Mouse (Mus musculus): ENCODE data around the gene Cachd1. TPM values are rescaled to one million over a fixed set of nuclear protein-coding genes. Genes with fewer than 3 reads are reported as not detected.

The Cachd1 gene
- polyA plus RNA-seq, 1 experiment from 2014 or later: 50.0 TPM

GRCm38 (mm10) chr4:100914532-100914931, 138.1 kb downstream of the Cachd1 start:
- ATAC-seq (ENCODE audit: low FRiP score, low TSS enrichment): no peak
- H3K4me2 ChIP-seq (ENCODE audit: low read length): no peak overlapping the region
- 33% methylated on average over 3 of the region's 3 CpGs for WGBS
- H3K27ac ChIP-seq (replicated peaks; ENCODE audit: low read depth, low read length): 0 out of 2 replicates have a peak overlapping the region, but pooled peaks have one; percentile 1
- H3K36me3 ChIP-seq (ENCODE audit: control insufficient read depth, insufficient read depth, low read length): peaks cover 10% of the 10 kb centered on the region
- H3K4me1 ChIP-seq (ENCODE audit: control insufficient read depth, insufficient read depth, low read length): peaks cover 43% of the 10 kb centered on the region
- no peak overlapping the region for H3K9ac ChIP-seq (replicated peaks; ENCODE audit: low read length)
- no peak for DNase-seq
- no peaks in the 10 kb centered on the region for H3K27me3 ChIP-seq (ENCODE audit: control insufficient read depth, insufficient read depth, low read length)
- H3K4me3 ChIP-seq (replicated peaks; ENCODE audit: low read depth, low read length): no peak overlapping the region
- no peaks in the 10 kb centered on the region for H3K9me3 ChIP-seq (ENCODE audit: control insufficient read depth, low read length)

GRCm38 (mm10) chr4:100915093-100915492, 138.6 kb downstream of the Cachd1 start:
- DNase-seq (no peak), ATAC-seq (ENCODE audit: low FRiP score, low TSS enrichment) (no peak)
- Histone ChIP-seq H3K4me2 (ENCODE audit: low read length) (no peak overlapping the region), H3K9ac (replicated peaks; ENCODE audit: low read length) (no peak overlapping the region), H3K9me3 (ENCODE audit: control insufficient read depth, low read length) (no peaks in the 10 kb centered on the region), H3K27me3 (ENCODE audit: control insufficient read depth, insufficient read depth, low read length) (no peaks in the 10 kb centered on the region), H3K36me3 (ENCODE audit: control insufficient read depth, insufficient read depth, low read length) (peaks cover 16% of the 10 kb centered on the region), H3K27ac (replicated peaks; ENCODE audit: low read depth, low read length) (no peak overlapping the region), H3K4me3 (replicated peaks; ENCODE audit: low read depth, low read length) (no peak overlapping the region), H3K4me1 (ENCODE audit: control insufficient read depth, insufficient read depth, low read length) (peaks cover 38% of the 10 kb centered on the region)
- 76% methylated on average over 2 of the region's 2 CpGs for WGBS

GRCm38 (mm10) chr4:100917511-100917910, 141.0 kb downstream of the Cachd1 start:
- Histone ChIP-seq H3K36me3 (ENCODE audit: control insufficient read depth, insufficient read depth, low read length) (peaks cover 19% of the 10 kb centered on the region), H3K4me3 (replicated peaks; ENCODE audit: low read depth, low read length) (no peak overlapping the region), H3K27me3 (ENCODE audit: control insufficient read depth, insufficient read depth, low read length) (no peaks in the 10 kb centered on the region), H3K9me3 (ENCODE audit: control insufficient read depth, low read length) (no peaks in the 10 kb centered on the region), H3K4me1 (ENCODE audit: control insufficient read depth, insufficient read depth, low read length) (peaks cover 29% of the 10 kb centered on the region), H3K27ac (replicated peaks; ENCODE audit: low read depth, low read length) (no peak overlapping the region), H3K9ac (replicated peaks; ENCODE audit: low read length) (no peak overlapping the region), H3K4me2 (ENCODE audit: low read length) (no peak overlapping the region)
- DNase-seq (no peak), ATAC-seq (ENCODE audit: low FRiP score, low TSS enrichment) (no peak)
- WGBS: 85% methylated on average over 1 of the region's 1 CpGs

GRCm38 (mm10) chr4:100920413-100920812, 143.9 kb downstream of the Cachd1 start:
- no peak overlapping the region for H3K4me3 ChIP-seq (replicated peaks; ENCODE audit: low read depth, low read length)
- H3K9ac ChIP-seq (replicated peaks; ENCODE audit: low read length): no peak overlapping the region
- peaks cover 21% of the 10 kb centered on the region for H3K36me3 ChIP-seq (ENCODE audit: control insufficient read depth, insufficient read depth, low read length)
- no peak for DNase-seq
- no peaks in the 10 kb centered on the region for H3K9me3 ChIP-seq (ENCODE audit: control insufficient read depth, low read length)
- H3K27ac ChIP-seq (replicated peaks; ENCODE audit: low read depth, low read length): peak overlapping the region; percentile 14; the same call in 1 of the 2 replicates
- H3K4me1 ChIP-seq (ENCODE audit: control insufficient read depth, insufficient read depth, low read length): peaks cover 15% of the 10 kb centered on the region
- H3K4me2 ChIP-seq (ENCODE audit: low read length): no peak overlapping the region
- no peaks in the 10 kb centered on the region for H3K27me3 ChIP-seq (ENCODE audit: control insufficient read depth, insufficient read depth, low read length)
- WGBS: 35% methylated on average over 1 of the region's 1 CpGs
- no peak for ATAC-seq (ENCODE audit: low FRiP score, low TSS enrichment)

- no peak overlapping the region for H3K27ac ChIP-seq (replicated peaks; ENCODE audit: low read depth, low read length)
- ATAC-seq (ENCODE audit: low FRiP score, low TSS enrichment) (no peak), DNase-seq (no peak)
- no peak overlapping the region for H3K4me3 ChIP-seq (replicated peaks; ENCODE audit: low read depth, low read length)
- no peaks in the 10 kb centered on the region for H3K9me3 ChIP-seq (ENCODE audit: control insufficient read depth, low read length)
- no peak overlapping the region for H3K9ac ChIP-seq (replicated peaks; ENCODE audit: low read length)
- peaks cover 15% of the 10 kb centered on the region for H3K4me1 ChIP-seq (ENCODE audit: control insufficient read depth, insufficient read depth, low read length)
- H3K36me3 ChIP-seq (ENCODE audit: control insufficient read depth, insufficient read depth, low read length): peaks cover 21% of the 10 kb centered on the region
- no peaks in the 10 kb centered on the region for H3K27me3 ChIP-seq (ENCODE audit: control insufficient read depth, insufficient read depth, low read length)
- WGBS: 85% methylated on average over 11 of the region's 11 CpGs
- no peak overlapping the region for H3K4me2 ChIP-seq (ENCODE audit: low read length)
These were observed 146.5 kb downstream of the Cachd1 start for GRCm38 (mm10) chr4:100922816-100923554.

- H3K4me3 ChIP-seq (replicated peaks; ENCODE audit: low read depth, low read length): no peak overlapping the region
- H3K9ac ChIP-seq (replicated peaks; ENCODE audit: low read length): no peak overlapping the region
- no peaks in the 10 kb centered on the region for H3K27me3 ChIP-seq (ENCODE audit: control insufficient read depth, insufficient read depth, low read length)
- H3K36me3 ChIP-seq (ENCODE audit: control insufficient read depth, insufficient read depth, low read length): peaks cover 19% of the 10 kb centered on the region
- H3K4me2 ChIP-seq (ENCODE audit: low read length): no peak overlapping the region
- DNase-seq (no peak), ATAC-seq (ENCODE audit: low FRiP score, low TSS enrichment) (no peak)
- WGBS: 75% methylated on average over 6 of the region's 6 CpGs
- H3K27ac ChIP-seq (replicated peaks; ENCODE audit: low read depth, low read length): no peak overlapping the region
- peaks cover 15% of the 10 kb centered on the region for H3K4me1 ChIP-seq (ENCODE audit: control insufficient read depth, insufficient read depth, low read length)
- no peaks in the 10 kb centered on the region for H3K9me3 ChIP-seq (ENCODE audit: control insufficient read depth, low read length)
These were observed 147.1 kb downstream of the Cachd1 start for GRCm38 (mm10) chr4:100923598-100923997.

GRCm38 (mm10) chr4:100924276-100924675, 147.8 kb downstream of the Cachd1 start:
- Histone ChIP-seq H3K27ac (replicated peaks; ENCODE audit: low read depth, low read length) (no peak overlapping the region), H3K4me2 (ENCODE audit: low read length) (no peak overlapping the region), H3K9me3 (ENCODE audit: control insufficient read depth, low read length) (no peaks in the 10 kb centered on the region), H3K4me1 (ENCODE audit: control insufficient read depth, insufficient read depth, low read length) (peaks cover 15% of the 10 kb centered on the region), H3K36me3 (ENCODE audit: control insufficient read depth, insufficient read depth, low read length) (peaks cover 12% of the 10 kb centered on the region), H3K9ac (replicated peaks; ENCODE audit: low read length) (no peak overlapping the region), H3K4me3 (replicated peaks; ENCODE audit: low read depth, low read length) (no peak overlapping the region), H3K27me3 (ENCODE audit: control insufficient read depth, insufficient read depth, low read length) (no peaks in the 10 kb centered on the region)
- 81% methylated on average over 4 of the region's 4 CpGs for WGBS
- ATAC-seq (ENCODE audit: low FRiP score, low TSS enrichment): no peak
- DNase-seq: no peak

GRCm38 (mm10) chr4:100925153-100925552, 148.7 kb downstream of the Cachd1 start:
- H3K9me3 ChIP-seq (ENCODE audit: control insufficient read depth, low read length): no peaks in the 10 kb centered on the region
- peaks cover 13% of the 10 kb centered on the region for H3K4me1 ChIP-seq (ENCODE audit: control insufficient read depth, insufficient read depth, low read length)
- no peaks in the 10 kb centered on the region for H3K27me3 ChIP-seq (ENCODE audit: control insufficient read depth, insufficient read depth, low read length)
- DNase-seq: no peak
- no peak overlapping the region for H3K4me3 ChIP-seq (replicated peaks; ENCODE audit: low read depth, low read length)
- 95% methylated on average over 1 of the region's 1 CpGs for WGBS
- no peak overlapping the region for H3K4me2 ChIP-seq (ENCODE audit: low read length)
- peaks cover 5% of the 10 kb centered on the region for H3K36me3 ChIP-seq (ENCODE audit: control insufficient read depth, insufficient read depth, low read length)
- no peak overlapping the region for H3K27ac ChIP-seq (replicated peaks; ENCODE audit: low read depth, low read length)
- no peak overlapping the region for H3K9ac ChIP-seq (replicated peaks; ENCODE audit: low read length)
- no peak for ATAC-seq (ENCODE audit: low FRiP score, low TSS enrichment)

- WGBS: 85% methylated on average over 3 of the region's 3 CpGs
- 0 out of 2 replicates have a peak, but pooled peaks cover 2% of the 10 kb centered on the region for H3K36me3 ChIP-seq (ENCODE audit: control insufficient read depth, insufficient read depth, low read length)
- H3K4me2 ChIP-seq (ENCODE audit: low read length): no peak overlapping the region
- H3K4me3 ChIP-seq (replicated peaks; ENCODE audit: low read depth, low read length): no peak overlapping the region
- no peaks in the 10 kb centered on the region for H3K9me3 ChIP-seq (ENCODE audit: control insufficient read depth, low read length)
- H3K27ac ChIP-seq (replicated peaks; ENCODE audit: low read depth, low read length): no peak overlapping the region
- ATAC-seq (ENCODE audit: low FRiP score, low TSS enrichment) (no peak), DNase-seq (no peak)
- H3K27me3 ChIP-seq (ENCODE audit: control insufficient read depth, insufficient read depth, low read length): no peaks in the 10 kb centered on the region
- H3K9ac ChIP-seq (replicated peaks; ENCODE audit: low read length): no peak overlapping the region
- H3K4me1 ChIP-seq (ENCODE audit: control insufficient read depth, insufficient read depth, low read length): no peaks in the 10 kb centered on the region
These were observed 150.1 kb downstream of the Cachd1 start for GRCm38 (mm10) chr4:100926608-100927007.
